Mouse (Mus musculus): ENCODE measurements around the gene Add3.

The Add3 gene

DNA sequence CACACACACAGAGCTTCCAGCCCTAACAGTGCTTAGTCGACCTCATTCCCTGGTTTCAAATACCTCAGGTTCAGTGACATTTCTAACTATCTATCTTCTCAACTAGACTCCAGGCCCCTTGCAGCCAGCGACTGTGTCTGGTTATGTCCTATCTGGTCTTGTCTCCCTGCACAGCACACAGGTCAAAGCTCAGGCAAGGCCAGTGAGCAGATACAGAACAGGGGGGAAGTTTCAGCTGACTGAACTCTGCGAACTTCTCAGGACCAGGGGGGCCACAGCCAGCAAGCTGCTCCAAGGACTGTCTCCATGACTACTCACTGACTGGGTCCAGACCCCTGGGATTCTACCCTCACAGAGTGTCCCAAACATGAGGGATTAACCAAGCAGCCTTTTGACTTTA lies 135.0 kb downstream of the Add3 start:
- DNase-seq: no peak

DNA sequence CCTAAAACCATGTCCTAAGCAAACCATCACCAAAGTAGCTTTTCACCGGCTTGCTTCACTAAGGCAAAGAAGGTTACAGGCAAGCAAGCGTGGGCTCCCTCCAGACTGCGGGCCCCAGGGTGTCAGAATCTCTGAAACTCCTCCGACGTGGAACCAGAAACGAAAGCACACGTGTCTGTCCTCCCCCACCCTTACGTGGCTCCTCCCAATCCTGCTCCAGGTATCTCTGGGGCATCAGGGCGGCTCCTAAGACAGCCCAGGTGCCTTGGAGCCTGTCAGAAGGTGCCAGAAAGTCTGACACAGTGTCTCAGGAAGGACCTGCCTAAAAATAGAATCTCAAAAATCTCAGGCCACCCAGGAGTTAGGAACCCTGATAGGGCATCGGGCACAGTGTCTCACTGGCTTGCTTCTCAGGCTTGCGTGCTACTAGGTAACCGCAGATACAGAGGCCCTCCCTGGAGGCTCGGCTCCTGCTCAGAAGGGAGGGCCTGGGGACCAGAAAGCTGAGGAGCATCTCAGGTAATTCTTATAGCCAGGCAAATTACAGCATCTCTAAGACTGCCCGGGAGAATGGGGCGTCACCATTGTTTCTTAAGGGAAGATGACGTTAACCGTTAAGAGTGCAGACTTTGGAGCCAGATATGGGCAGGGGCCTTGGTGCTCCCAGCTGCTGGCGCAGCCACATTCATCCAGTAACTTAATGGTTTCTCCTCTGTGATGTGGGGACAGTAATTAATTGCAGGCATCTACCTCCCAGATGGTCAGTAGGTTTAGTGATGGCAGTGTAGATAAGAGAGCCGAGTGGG lies 136.9 kb downstream of the Add3 start:
- no peak for DNase-seq

DNA sequence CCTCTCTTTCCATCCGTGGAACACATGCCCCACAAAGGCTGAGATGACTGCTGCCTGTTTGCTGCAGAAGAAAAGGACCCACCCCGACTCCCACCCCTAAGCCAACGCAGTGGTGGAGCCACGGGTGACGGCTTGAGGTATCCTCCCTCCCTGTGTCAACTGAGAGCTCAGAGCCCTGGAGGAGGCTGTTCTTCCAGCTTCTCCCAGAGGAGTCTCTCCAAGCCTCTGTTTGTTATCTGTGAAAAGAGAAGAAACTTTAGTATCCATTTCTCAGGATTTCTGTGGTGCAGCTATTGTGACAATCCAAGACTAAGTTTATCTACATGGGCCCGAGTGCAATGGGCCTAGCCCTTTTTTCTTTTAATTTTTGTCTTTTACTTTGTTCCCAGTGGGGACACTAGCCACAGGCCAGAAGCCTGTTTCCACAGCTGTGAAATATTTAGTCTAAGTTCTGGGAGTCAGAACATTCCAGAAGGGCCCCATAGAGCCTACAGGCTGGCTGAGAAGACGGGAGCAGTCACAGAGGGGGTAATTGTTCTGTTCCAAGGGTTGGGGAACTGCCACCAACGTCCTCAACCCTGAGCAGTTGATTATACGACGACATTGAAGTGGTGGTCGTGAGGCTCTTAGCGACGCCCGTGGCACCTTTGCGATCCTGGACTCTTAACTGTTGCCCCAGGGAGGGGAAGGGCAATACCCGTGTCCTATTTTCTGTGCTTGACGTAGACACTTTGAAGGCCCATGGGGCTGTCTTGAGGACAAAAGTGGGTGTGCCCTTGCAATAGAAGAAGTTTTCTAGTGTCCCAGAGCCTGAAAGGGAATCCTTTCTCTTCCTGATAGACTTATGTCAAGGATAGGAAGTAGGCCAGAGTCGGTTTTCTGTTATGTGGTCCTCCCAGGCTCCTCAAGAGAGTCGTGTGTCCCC lies 138.5 kb downstream of the Add3 start:
- no peak for DNase-seq

DNA sequence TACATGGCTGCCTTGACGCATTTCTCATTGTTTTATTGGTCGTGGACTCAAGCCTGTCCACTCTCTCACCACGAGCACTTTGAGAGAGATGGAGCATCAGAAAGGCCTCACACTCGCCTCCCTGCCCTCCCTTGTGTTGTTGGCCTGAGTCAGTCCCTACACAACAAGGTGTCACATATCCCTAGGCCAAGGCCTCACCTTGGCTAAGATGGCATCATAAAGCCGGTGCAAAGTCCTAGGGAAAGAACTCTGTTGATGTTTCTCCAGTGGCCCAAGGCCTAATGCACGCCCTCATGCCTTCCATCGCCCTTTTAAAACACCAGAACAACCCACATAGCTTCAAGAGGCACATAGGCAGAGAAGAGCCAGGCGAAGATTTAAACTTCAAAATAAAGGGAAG lies 140.0 kb downstream of the Add3 start:
- no peak for DNase-seq

DNA sequence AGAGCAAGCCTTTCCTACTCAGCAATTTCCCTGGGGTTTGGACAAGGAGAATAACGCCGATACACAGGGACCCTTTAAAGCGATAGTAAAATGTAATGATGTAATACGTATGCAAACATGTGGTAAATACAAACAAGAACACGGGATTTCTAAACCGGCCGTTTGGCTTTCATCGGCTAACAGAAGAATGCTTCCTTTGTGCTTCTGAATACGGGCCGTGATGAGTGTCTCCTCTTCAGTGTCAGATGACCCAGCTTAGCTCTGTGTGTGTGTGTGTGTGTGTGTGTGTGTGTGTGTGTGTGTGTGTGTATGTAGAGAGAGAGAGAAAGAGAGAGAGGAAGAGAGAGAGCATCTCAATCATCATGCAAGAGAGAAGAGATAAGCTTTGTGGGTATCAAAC lies 142.3 kb downstream of the Add3 start:
- no peak for DNase-seq

DNA sequence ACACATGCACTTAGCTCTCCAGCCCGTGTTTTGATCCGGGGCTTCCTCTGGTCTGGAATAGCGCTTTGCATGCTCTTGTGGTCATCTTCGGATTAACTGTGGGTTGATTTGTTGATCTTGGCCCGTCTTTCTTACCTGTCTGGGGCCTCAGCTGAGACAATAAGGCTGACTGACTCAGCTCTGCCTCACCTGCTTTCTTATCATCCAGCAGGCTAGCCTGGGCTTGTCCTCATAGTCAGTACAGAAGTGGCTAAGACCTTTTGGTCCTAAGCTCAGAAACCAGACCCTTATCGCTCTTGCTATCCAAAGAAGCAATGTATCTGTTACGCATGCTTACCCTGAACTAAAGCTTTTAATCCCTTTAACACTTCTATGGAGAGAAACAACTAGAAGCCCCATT lies 143.5 kb downstream of the Add3 start:
- no peak for DNase-seq

DNA sequence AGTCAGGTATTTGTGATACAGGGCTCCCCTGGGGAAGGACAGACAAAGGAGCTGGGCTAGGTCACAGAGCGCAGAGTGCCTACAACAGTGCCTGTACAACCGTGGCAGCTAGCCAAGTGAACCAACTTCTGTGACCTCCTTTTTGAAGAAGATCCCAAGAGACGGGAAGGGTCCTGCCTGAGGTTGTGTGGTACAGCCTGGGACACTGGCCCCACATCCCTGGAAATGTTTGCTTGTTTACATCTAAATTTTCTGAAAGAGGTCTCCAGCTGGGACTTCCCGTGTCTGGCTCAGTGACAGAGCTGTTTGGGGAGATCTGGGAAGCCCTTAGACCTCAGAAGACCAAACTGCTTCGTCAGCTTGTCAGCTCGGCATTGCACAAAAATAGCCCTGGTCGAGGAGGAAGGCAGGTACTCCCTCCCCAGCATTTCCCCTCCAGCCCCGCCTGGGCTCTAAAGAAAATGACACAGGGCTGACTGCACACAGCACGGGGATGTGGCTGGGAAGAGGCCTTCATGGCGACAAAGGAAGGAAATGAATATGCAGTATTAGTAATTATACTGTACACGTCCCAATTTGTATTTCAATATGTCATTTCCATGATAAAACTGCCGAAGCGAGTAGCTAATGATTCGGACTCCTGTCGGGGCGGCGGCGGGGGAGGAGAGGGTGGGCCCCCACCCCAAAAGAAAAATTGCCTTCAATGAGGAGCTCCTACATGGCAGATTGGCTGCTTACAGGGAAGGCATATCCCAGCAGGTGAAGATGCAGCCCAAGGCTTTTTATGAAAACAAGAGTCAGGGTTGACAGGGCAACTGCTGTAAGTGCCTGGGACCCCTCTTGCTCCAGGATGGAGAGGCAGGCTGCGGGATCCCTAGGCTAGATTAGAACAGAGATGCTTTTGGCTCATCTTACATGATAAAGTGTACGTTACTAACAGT lies 144.3 kb downstream of the Add3 start:
- DNase-seq: no peak

DNA sequence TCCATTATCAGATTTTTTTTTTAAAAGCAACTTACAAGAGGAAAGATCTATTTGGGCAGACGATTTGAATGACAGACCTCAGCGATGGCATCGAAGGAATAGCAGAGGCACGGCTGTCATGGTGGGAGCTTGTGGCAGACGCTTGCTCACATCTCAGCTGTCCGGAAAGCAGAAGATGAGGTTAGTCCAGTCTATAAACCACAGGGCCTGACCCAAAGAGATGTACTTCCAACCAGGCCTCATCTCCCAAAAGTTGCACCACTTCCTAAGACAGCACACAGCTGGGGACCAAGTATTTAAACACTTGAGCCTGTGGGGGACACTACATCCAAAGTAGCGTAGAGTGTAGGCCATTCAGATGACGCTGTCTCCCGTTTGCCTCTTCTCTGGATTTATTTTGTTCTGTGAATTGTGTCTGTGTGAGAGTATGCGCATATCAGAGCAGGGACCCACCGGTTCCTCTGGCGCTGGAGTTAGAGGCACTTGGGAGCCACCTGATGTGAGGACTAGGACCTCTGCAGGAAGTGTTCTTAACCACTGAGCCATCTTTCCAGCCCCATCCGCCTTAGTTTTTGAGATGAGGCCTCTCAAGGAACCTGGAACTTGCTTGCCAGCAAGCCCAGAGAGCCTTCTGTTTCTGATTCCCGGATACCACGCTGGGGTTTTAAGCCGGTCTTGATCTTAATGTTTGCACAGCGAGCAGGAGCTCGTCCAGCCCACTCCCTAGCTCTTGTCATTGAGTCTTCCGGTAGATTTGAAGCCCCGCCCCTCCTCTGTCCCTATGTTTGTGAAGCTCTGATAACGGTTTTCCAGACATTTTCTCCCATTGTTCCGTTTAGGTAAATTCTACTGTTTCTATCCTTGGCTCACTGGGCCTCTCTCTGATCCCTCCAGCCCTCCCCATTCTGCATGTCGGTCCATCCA lies 156.3 kb downstream of the Add3 start:
- no peak for DNase-seq

All from thymus, postnatal 4 days (tissue).